Mouse (Mus musculus) CH12.LX (cell line): ENCODE data around the gene Spns3. TPM values are rescaled to one million over a fixed set of nuclear protein-coding genes. Genes with fewer than 3 reads are reported as not detected.

Experiments
- DNase-seq: peaks from one replicate; pipeline ENCODE4 v3.0.0-alpha.2; 2013; ENCODE audit errors: extremely low read depth
- H3K27ac ChIP-seq: 2 replicates; pipeline ENCODE4 v1.5.1; 2012; ENCODE audit warnings: low read depth, mild to moderate bottlenecking, control low read depth, moderate library complexity; ENCODE audit not compliant: insufficient read depth
- H3K27me3 ChIP-seq: replicated peaks from 2 replicates; pipeline ENCODE3; 2012; ENCODE audit warnings: inconsistent platforms
- H3K36me3 ChIP-seq, 2 experiments: replicated peaks in 1 of 2; 2 replicates each; pipeline versions ENCODE3 to v1.6.1; 2012; ENCODE audit warnings: inconsistent platforms in 1 of 2, low read length in 1 of 2, mild to moderate bottlenecking in 1 of 2, mixed read lengths in 1 of 2, moderate library complexity in 1 of 2; ENCODE audit not compliant: control insufficient read depth in 1 of 2, insufficient read depth in 1 of 2
- H3K4me1 ChIP-seq, 2 experiments: 2 replicates each; pipeline ENCODE4 v1.6.1; 2012; ENCODE audit warnings: inconsistent platforms in 1 of 2, moderate library complexity in 1 of 2; ENCODE audit not compliant: insufficient read depth in 2 of 2, control insufficient read depth in 1 of 2
- H3K4me2 ChIP-seq: 2 replicates; pipeline ENCODE4 v1.6.1; 2012; ENCODE audit warnings: low read depth, mild to moderate bottlenecking, control low read depth; ENCODE audit not compliant: poor library complexity, insufficient read depth, severe bottlenecking
- H3K4me3 ChIP-seq, 3 experiments: fragments of 150-350 bp in 1 of 3; sonication (generic) in 1 of 3; replicated peaks in 1 of 3; 2 replicates each; pipeline versions ENCODE3 to v1.5.1; 2011 to 2012; ENCODE audit warnings: low read depth in 2 of 3, low read length in 2 of 3, mild to moderate bottlenecking in 2 of 3, moderate library complexity in 2 of 3, control low read depth in 1 of 3, improper control_type of control experiment in 1 of 3, inconsistent platforms in 1 of 3, mixed read lengths in 1 of 3; ENCODE audit not compliant: poor library complexity in 1 of 3
- H3K79me2 ChIP-seq: replicated peaks from 2 replicates; pipeline ENCODE4 v1.6.1; 2012; ENCODE audit warnings: mild to moderate bottlenecking, moderate library complexity; ENCODE audit not compliant: control insufficient read depth, poor library complexity, insufficient read depth, severe bottlenecking; ENCODE audit errors: extremely low read depth
- H3K9ac ChIP-seq: 2 replicates; pipeline ENCODE4 v1.6.1; 2012; ENCODE audit warnings: low read depth, mild to moderate bottlenecking, control low read depth, moderate library complexity; ENCODE audit not compliant: insufficient read depth
- H3K9me3 ChIP-seq: replicated peaks from 2 replicates; pipeline ENCODE3; 2012; ENCODE audit warnings: low read length, inconsistent platforms, mixed read lengths
- BHLHE40 ChIP-seq: IDR thresholded peaks from 2 replicates; pipeline ENCODE4 v1.6.1; 2011; ENCODE audit warnings: mild to moderate bottlenecking, low read depth, low read length, improper control_type of control experiment
- CHD1 ChIP-seq: IDR thresholded peaks from 2 replicates; pipeline ENCODE4 v1.6.1; 2012; ENCODE audit warnings: low read depth, low read length, improper control_type of control experiment, inconsistent platforms
- CHD2 ChIP-seq: IDR thresholded peaks from 2 replicates; pipeline ENCODE4 v1.6.1; 2011; ENCODE audit warnings: low read length, improper control_type of control experiment
- CTCF ChIP-seq, 2 experiments: IDR thresholded peaks in 1 of 2; conservative IDR thresholded peaks in 1 of 2; 2 replicates each; pipeline ENCODE4 v1.5.1; 2011 to 2012; ENCODE audit warnings: low read depth in 2 of 2, low read length in 2 of 2, improper control_type of control experiment in 1 of 2, inconsistent platforms in 1 of 2, mild to moderate bottlenecking in 1 of 2, moderate library complexity in 1 of 2
- E2F4 ChIP-seq: IDR thresholded peaks from 2 replicates; pipeline ENCODE4 v1.6.1; 2011; ENCODE audit warnings: low read depth, low read length, improper control_type of control experiment; ENCODE audit not compliant: insufficient replicate concordance
- ELF1 ChIP-seq: IDR thresholded peaks from 2 replicates; pipeline ENCODE4 v1.6.1; 2014; ENCODE audit warnings: low read depth, mild to moderate bottlenecking, inconsistent platforms, low read length, improper control_type of control experiment
- EP300 ChIP-seq: IDR thresholded peaks from 2 replicates; pipeline ENCODE4 v1.6.1; 2011; ENCODE audit warnings: low read length, improper control_type of control experiment
- ETS1 ChIP-seq: conservative IDR thresholded peaks from 2 replicates; pipeline ENCODE4 v1.6.1; 2012; ENCODE audit warnings: low read depth, mild to moderate bottlenecking, inconsistent platforms, low read length, improper control_type of control experiment, moderate library complexity
- IRF4 ChIP-seq: IDR thresholded peaks from 2 replicates; pipeline ENCODE4 v1.6.1; 2014; ENCODE audit warnings: low read depth, mild to moderate bottlenecking, inconsistent platforms, low read length, improper control_type of control experiment
- JUN ChIP-seq: IDR thresholded peaks from 2 replicates; pipeline ENCODE4 v1.6.1; 2011; ENCODE audit warnings: low read depth, mild to moderate bottlenecking, low read length, improper control_type of control experiment, moderate library complexity; ENCODE audit not compliant: insufficient read depth
- KAT2A ChIP-seq: IDR thresholded peaks from 2 replicates; pipeline ENCODE4 v1.6.1; 2012; ENCODE audit warnings: low read length, improper control_type of control experiment, inconsistent platforms; ENCODE audit not compliant: insufficient replicate concordance
- MAFK ChIP-seq: IDR thresholded peaks from 2 replicates; pipeline ENCODE4 v1.6.1; 2011; ENCODE audit warnings: low read length, improper control_type of control experiment; ENCODE audit not compliant: insufficient replicate concordance
- MAX ChIP-seq: IDR thresholded peaks from 2 replicates; pipeline ENCODE4 v1.6.1; 2011; ENCODE audit warnings: low read length, improper control_type of control experiment
- MEF2A ChIP-seq: IDR thresholded peaks from 2 replicates; pipeline ENCODE4 v1.6.1; 2014; ENCODE audit warnings: low read depth, mild to moderate bottlenecking, inconsistent platforms, low read length, improper control_type of control experiment, borderline replicate concordance
- MYC ChIP-seq: IDR thresholded peaks from 2 replicates; pipeline ENCODE4 v1.6.1; 2011; ENCODE audit warnings: low read depth, mild to moderate bottlenecking, improper control_type of control experiment, low read length
- NRF1 ChIP-seq: IDR thresholded peaks from 2 replicates; pipeline ENCODE4 v1.6.1; 2014; ENCODE audit warnings: low read depth, mild to moderate bottlenecking, inconsistent platforms, low read length, improper control_type of control experiment, moderate library complexity
- PAX5 ChIP-seq: IDR thresholded peaks from 2 replicates; pipeline ENCODE4 v1.6.1; 2012; ENCODE audit warnings: low read length, inconsistent platforms, mixed read lengths
- POLR2A ChIP-seq: IDR thresholded peaks from 2 replicates; pipeline ENCODE4 v1.6.1; 2011; ENCODE audit warnings: low read depth, mild to moderate bottlenecking, improper control_type of control experiment, low read length
- POLR2AphosphoS2 ChIP-seq: IDR thresholded peaks from 2 replicates; pipeline ENCODE4 v1.6.1; 2011; ENCODE audit warnings: low read depth, low read length, improper control_type of control experiment
- RAD21 ChIP-seq: IDR thresholded peaks from 2 replicates; pipeline ENCODE4 v1.6.1; 2011; ENCODE audit warnings: low read depth, mild to moderate bottlenecking, low read length, improper control_type of control experiment, moderate library complexity
- SIN3A ChIP-seq: IDR thresholded peaks from 2 replicates; pipeline ENCODE4 v1.6.1; 2012; ENCODE audit warnings: low read length, improper control_type of control experiment, inconsistent platforms
- SMC3 ChIP-seq: IDR thresholded peaks from 2 replicates; pipeline ENCODE4 v1.6.1; 2011; ENCODE audit warnings: low read depth, low read length, improper control_type of control experiment
- UBTF ChIP-seq: IDR thresholded peaks from 2 replicates; pipeline ENCODE4 v1.6.1; 2012; ENCODE audit warnings: low read depth, mild to moderate bottlenecking, inconsistent platforms, low read length, improper control_type of control experiment, moderate library complexity
- USF1 ChIP-seq: IDR thresholded peaks from 2 replicates; pipeline ENCODE4 v1.6.1; 2014; ENCODE audit warnings: low read depth, mild to moderate bottlenecking, inconsistent platforms, low read length, improper control_type of control experiment
- USF2 ChIP-seq: conservative IDR thresholded peaks from 2 replicates; pipeline ENCODE4 v1.6.1; 2011; ENCODE audit warnings: low read depth, low read length, improper control_type of control experiment
- ZC3H11A ChIP-seq: IDR thresholded peaks from 2 replicates; pipeline ENCODE4 v1.6.1; 2012; ENCODE audit warnings: low read depth, mild to moderate bottlenecking, inconsistent platforms, low read length, improper control_type of control experiment
- dilution Hi-C: fragments of 300-500 bp; cut with MboI; formaldehyde crosslinking; loops from 2 replicates; pipeline ENCODE4 v1.14.3; 2020; ENCODE audit warnings: low sequenced_read_pairs; ENCODE audit not compliant: extremely low pct_unique_long_range_greater_than_20kb, extremely low pct_ligation_motif_present
- in situ Hi-C: fragments of 300-500 bp; cut with MboI; formaldehyde crosslinking; loops from 3 replicates; pipeline ENCODE4 v1.14.3; 2019; ENCODE audit warnings: low sequenced_read_pairs, low pct_ligation_motif_present, low pct_unique_long_range_greater_than_20kb, mixed read lengths
- polyA plus RNA-seq: library from polyadenylated mRNA; unstranded; fragments of >175 nt; gene quantifications from 2 replicates; pipeline ENCODE4 v1.2.1, GENCODE M21; 2012; ENCODE audit warnings: low read depth; ENCODE audit not compliant: insufficient read length
- total RNA-seq, 2 experiments: library from RNA; depleted of rRNA; stranded (reverse); fragments of 300-350 nt in 1 of 2; fragments of >200 nt in 1 of 2; gene quantifications; 2 replicates each; pipeline ENCODE4 v1.2.3; 2012 to 2014

Spns3 gene
- total and polyA plus RNA-seq, 3 experiments, result 0.21 to 1.8 (median 1.0) TPM

DNA sequence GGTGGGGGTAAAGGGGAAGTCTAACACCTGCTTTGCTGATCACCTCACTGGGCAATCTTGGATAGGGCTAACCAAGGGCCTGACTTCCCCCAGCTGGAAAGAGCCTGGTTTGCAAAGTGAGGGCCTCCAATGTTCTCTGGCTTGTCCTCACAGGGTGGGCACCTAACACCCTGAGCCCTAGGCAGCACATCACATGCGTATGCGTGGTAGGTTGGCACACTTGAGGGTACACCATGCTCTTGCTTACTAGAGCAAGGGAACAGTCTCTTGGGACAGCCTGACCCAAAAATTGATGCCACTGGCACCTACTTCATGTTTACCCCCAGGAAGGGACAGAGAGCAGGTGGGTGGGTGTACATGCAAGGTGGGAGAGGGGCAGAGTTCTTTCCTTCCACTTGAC is 62.6 kb downstream of the Spns3 start:
- H3K4me2 ChIP-seq, result no peak overlapping the region
- no peak for TF ChIP-seq POLR2AphosphoS2
- TF ChIP-seq MAFK, result no peak
- no peak for TF ChIP-seq JUN
- TF ChIP-seq MEF2A, result no peak
- no peak for TF ChIP-seq MYC
- no peak for TF ChIP-seq SMC3
- TF ChIP-seq NRF1, result no peak
- TF ChIP-seq E2F4, result no peak
- no peak for TF ChIP-seq RAD21
- TF ChIP-seq POLR2A, result no peak
- no peak for TF ChIP-seq ELF1
- no peak for TF ChIP-seq BHLHE40
- no peak for TF ChIP-seq MAX
- no peak for TF ChIP-seq ZC3H11A
- no peak for TF ChIP-seq ETS1
- no peak for DNase-seq
- H3K79me2 ChIP-seq, result no peaks in the 10 kb centered on the region
- in situ Hi-C loops (no loop called here), dilution Hi-C loops (no loop called here)
- peaks cover 10% of the 10 kb centered on the region for H3K9me3 ChIP-seq
- no peaks in the 10 kb centered on the region for H3K36me3 ChIP-seq
- H3K4me3 ChIP-seq, result no peak overlapping the region
- peaks cover 81% of the 10 kb centered on the region for H3K27me3 ChIP-seq
- H3K4me1 ChIP-seq, result 0 out of 4 replicates have a peak, but pooled peaks cover 3 to 4% of the 10 kb centered on the region in 2 experiments
- no peak overlapping the region for H3K9ac ChIP-seq
- H3K27ac ChIP-seq, result no peak overlapping the region

DNA sequence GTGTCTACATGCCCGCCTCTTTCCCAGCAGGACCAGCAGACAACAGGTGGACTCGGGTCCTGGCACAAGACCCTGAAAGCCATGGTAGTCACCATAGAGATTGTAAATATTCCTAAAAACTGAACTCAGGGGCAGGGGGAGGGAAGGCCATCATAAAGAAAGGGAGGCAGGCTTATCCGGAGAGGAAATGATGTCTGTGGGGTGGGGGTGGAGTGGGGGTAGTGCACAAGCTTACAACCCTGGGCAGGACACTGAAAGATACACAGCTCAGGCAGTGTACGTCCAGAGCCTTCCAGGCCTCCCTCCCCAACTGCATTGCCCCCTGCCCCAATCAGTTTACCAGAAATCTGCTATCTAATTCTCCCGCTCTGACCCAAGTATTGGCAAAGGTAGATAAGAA is 63.1 kb downstream of the Spns3 start:
- Histone ChIP-seq H3K27me3 (peaks cover 79% of the 10 kb centered on the region), H3K79me2 (no peaks in the 10 kb centered on the region), H3K9me3 (peaks cover 10% of the 10 kb centered on the region), H3K9ac (no peak overlapping the region), H3K27ac (no peak overlapping the region), H3K4me2 (no peak overlapping the region), H3K4me3 (no peak overlapping the region), H3K36me3 (no peaks in the 10 kb centered on the region), H3K4me1 (0 out of 4 replicates have a peak, but pooled peaks cover 3 to 4% of the 10 kb centered on the region in 2 experiments)
- dilution Hi-C loops, result no loop called here
- no peak for TF ChIP-seq CTCF (conservative IDR thresholded peaks at IDR 0.05 in 1 of 2, IDR thresholded peaks at IDR 0.05 in 1 of 2; ENCODE audit: low read depth in 2 of 2, low read length in 2 of 2)
- no peak for TF ChIP-seq USF1
- TF ChIP-seq NRF1, result no peak
- no peak for TF ChIP-seq USF2
- TF ChIP-seq EP300, result no peak
- TF ChIP-seq MEF2A, result no peak
- no peak for TF ChIP-seq RAD21
- TF ChIP-seq SMC3, result no peak
- TF ChIP-seq IRF4, result no peak
- TF ChIP-seq CHD1, result no peak
- TF ChIP-seq CHD2, result no peak
- TF ChIP-seq UBTF, result no peak
- no peak for TF ChIP-seq SIN3A
- no peak for TF ChIP-seq ZC3H11A
- TF ChIP-seq POLR2AphosphoS2, result no peak
- no peak for TF ChIP-seq KAT2A
- TF ChIP-seq JUN, result no peak
- TF ChIP-seq PAX5, result no peak
- no peak for DNase-seq
- in situ Hi-C loops, result no loop called here
